Mouse (Mus musculus) embryonic facial prominence, embryonic 14.5 days (tissue): ENCODE results near the gene Pnma1. TPM values are rescaled to one million over a fixed set of nuclear protein-coding genes. Genes with fewer than 3 reads are reported as not detected.

ENCODE experiments used
- ATAC-seq: fragments of 200-750 bp; cut with Nextera tagmentation; 2 replicates; pipeline ENCODE4 v1.8.0; 2017; ENCODE audit warnings: low read depth, moderate number of reproducible peaks, moderate TSS enrichment
- DNase-seq: peaks from one replicate; pipeline ENCODE4 v3.0.0-alpha.2; 2015; ENCODE audit warnings: low spot score
- H3K27ac ChIP-seq: fragments of 300-500 bp; sonication (generic); replicated peaks from 2 replicates; pipeline ENCODE4 v1.5.1; 2014; ENCODE audit warnings: low read depth, mild to moderate bottlenecking, low read length, moderate library complexity
- H3K27me3 ChIP-seq: fragments of 300-500 bp; sonication (generic); replicated peaks from 2 replicates; pipeline ENCODE4 v1.6.1; 2014; ENCODE audit warnings: low read length; ENCODE audit not compliant: control insufficient read depth, insufficient read depth
- H3K36me3 ChIP-seq: fragments of 300-500 bp; sonication (generic); 2 replicates; pipeline ENCODE4 v1.6.1; 2014; ENCODE audit warnings: low read length, mixed read lengths; ENCODE audit not compliant: control insufficient read depth, insufficient read depth
- H3K4me1 ChIP-seq: fragments of 300-500 bp; sonication (generic); 2 replicates; pipeline ENCODE4 v1.6.1; 2014; ENCODE audit warnings: antibody characterized with exemption, low read length; ENCODE audit not compliant: control insufficient read depth, insufficient read depth
- H3K4me2 ChIP-seq: fragments of 300-500 bp; sonication (generic); 2 replicates; pipeline ENCODE4 v1.6.1; 2014; ENCODE audit warnings: low read depth, mild to moderate bottlenecking, low read length, moderate library complexity, mixed read lengths
- H3K4me3 ChIP-seq: fragments of 300-500 bp; sonication (generic); 2 replicates; pipeline ENCODE4 v1.5.1; 2014; ENCODE audit warnings: low read depth, mild to moderate bottlenecking, low read length
- H3K9ac ChIP-seq: fragments of 300-500 bp; sonication (generic); 2 replicates; pipeline ENCODE4 v1.6.1; 2014; ENCODE audit warnings: low read depth, mild to moderate bottlenecking, low read length, moderate library complexity, mixed read lengths
- H3K9me3 ChIP-seq: fragments of 300-500 bp; sonication (generic); 2 replicates; pipeline ENCODE4 v1.6.1; 2016; ENCODE audit warnings: low read length; ENCODE audit not compliant: control insufficient read depth
- WGBS: fragments of 180-500 bp; shearing (Covaris S2); extraction: QIAGEN DNeasy Blood & Tissue Kit; methylation state at CpG from one replicate; pipeline ENCODE4 v1.1.7; 2014; 5-methylcytosine and 5-hydroxymethylcytosine counted together
- polyA plus RNA-seq: library from polyadenylated mRNA; unstranded; fragments of >200 nt; fragmentation: Nextera tagmentation; extraction: Ambion mirVana; gene quantifications from 2 replicates; pipeline ENCODE4 v1.2.1, GENCODE M21; 2014

The Pnma1 gene
- polyA plus RNA-seq, result 1.4 TPM in 2 replicates

GRCm38 (mm10) chr12:84147954-84148621 is at the start of gene Pnma1:
Gene Pnma1, minus strand, starts transcription at chr12:84148489.
- WGBS, result 1% methylated on average over 44 of the region's 50 CpGs
- ATAC-seq, result peak; percentile 91

GRCm38 (mm10) chr12:84195195-84195594 is 46.9 kb upstream of the Pnma1 start:
- 32% methylated on average over 6 of the region's 6 CpGs for WGBS
- Histone ChIP-seq H3K27ac (no peak overlapping the region), H3K9me3 (no peaks in the 10 kb centered on the region), H3K4me1 (peaks cover 41% of the 10 kb centered on the region), H3K4me2 (no peak overlapping the region), H3K9ac (no peak overlapping the region), H3K4me3 (no peak overlapping the region), H3K27me3 (no peaks in the 10 kb centered on the region), H3K36me3 (no peaks in the 10 kb centered on the region)
- DNase-seq (no peak), ATAC-seq (no peak)

More at GRCm38 (mm10) chr12:84147954-84148621, at the start of gene Pnma1:
- Histone ChIP-seq H3K4me3 (peak within 1 kb of the TSS; percentile 50), H3K4me2 (peak within 1 kb of the TSS; percentile 93), H3K27ac (no peak within 1 kb of the TSS), H3K36me3 (peaks cover 19% of the 10 kb centered on the region), H3K27me3 (no peaks in the 10 kb centered on the region), H3K9ac (peak within 1 kb of the TSS; percentile 69), H3K9me3 (no peaks in the 10 kb centered on the region), H3K4me1 (no peaks in the 10 kb centered on the region)
- DNase-seq, result peak; percentile 93

- DNase-seq, result no peak
- whole genome bisulfite sequencing, result 4% methylated on average over 13 of the region's 13 CpGs
- peak overlapping the region; percentile 92 for H3K9ac ChIP-seq
Observed at GRCm38 (mm10) chr12:84194400-84195109, 46.3 kb upstream of the Pnma1 start.

DNA sequence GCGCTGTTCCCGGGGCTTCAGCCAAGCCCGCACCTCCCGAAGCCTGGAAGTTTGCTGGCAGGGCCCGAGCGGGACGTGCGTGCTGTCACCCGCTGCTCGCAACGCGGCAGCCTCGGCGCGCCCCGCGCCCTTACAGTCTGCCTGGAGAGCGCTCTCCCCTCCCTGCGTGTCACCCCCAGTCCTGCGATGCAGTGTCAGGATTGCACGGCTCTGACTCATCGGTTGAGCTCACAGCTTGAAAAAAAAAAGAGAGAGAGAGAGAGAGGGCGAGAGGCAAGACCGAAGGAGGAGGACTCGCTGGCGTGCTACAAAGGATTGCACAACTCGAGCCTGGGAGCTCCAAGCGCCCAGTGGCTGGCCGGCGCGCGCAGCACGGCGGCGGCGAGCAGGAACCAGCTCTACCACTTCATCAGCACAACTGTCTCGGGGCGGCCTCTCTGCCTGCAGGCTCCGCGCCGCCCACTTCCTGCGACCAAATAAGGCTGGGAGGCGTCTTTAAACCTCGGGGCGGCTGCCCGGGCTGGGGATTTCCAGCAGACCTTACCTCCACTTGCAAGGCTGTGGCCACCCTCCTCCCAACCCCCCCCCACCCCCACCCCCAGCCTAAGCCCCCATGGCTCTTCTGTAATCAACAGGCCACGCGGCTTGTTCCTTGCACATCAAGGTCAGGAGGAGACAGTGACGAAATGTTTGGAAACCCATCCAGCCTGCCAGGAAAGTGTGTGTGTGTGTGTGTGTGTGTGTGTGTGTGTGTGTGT is 45.5 kb upstream of the Pnma1 start:
- peak overlapping the region; percentile 98 for H3K27ac ChIP-seq
- peak overlapping the region; percentile 79 for H3K4me3 ChIP-seq
- no peaks in the 10 kb centered on the region for H3K36me3 ChIP-seq
- peaks cover 54% of the 10 kb centered on the region for H3K4me1 ChIP-seq
- DNase-seq (peak; percentile 97), ATAC-seq (peak; percentile 91)
- H3K27me3 ChIP-seq, result no peaks in the 10 kb centered on the region
- no peaks in the 10 kb centered on the region for H3K9me3 ChIP-seq
- peak overlapping the region; percentile 97 for H3K4me2 ChIP-seq
- H3K9ac ChIP-seq, result peak overlapping the region; percentile 92
- WGBS, result under 1% methylated on average over 27 of the region's 49 CpGs

More at GRCm38 (mm10) chr12:84194400-84195109, 46.3 kb upstream of the Pnma1 start:
- Histone ChIP-seq H3K4me2 (peak overlapping the region; percentile 97), H3K27ac (peak overlapping the region; percentile 98), H3K4me3 (peak overlapping the region; percentile 79), H3K36me3 (no peaks in the 10 kb centered on the region), H3K4me1 (peaks cover 47% of the 10 kb centered on the region), H3K9me3 (no peaks in the 10 kb centered on the region), H3K27me3 (no peaks in the 10 kb centered on the region)
- ATAC-seq, result no peak

GRCm38 (mm10) chr12:84192741-84193641 is 44.7 kb upstream of the Pnma1 start:
- Histone ChIP-seq H3K9me3 (no peaks in the 10 kb centered on the region), H3K9ac (peak overlapping the region; percentile 92), H3K4me1 (peaks cover 62% of the 10 kb centered on the region), H3K27me3 (no peaks in the 10 kb centered on the region), H3K4me3 (peak overlapping the region; percentile 79), H3K27ac (peak overlapping the region; percentile 98), H3K36me3 (no peaks in the 10 kb centered on the region), H3K4me2 (peak overlapping the region; percentile 97)
- WGBS, result 1% methylated on average over 44 of the region's 102 CpGs
- ATAC-seq (peak; percentile 31), DNase-seq (peak; percentile 80)

GRCm38 (mm10) chr12:84192280-84192679 is 44.0 kb upstream of the Pnma1 start:
- 5% methylated on average over 13 of the region's 13 CpGs for WGBS

GRCm38 (mm10) chr12:84191770-84192169 is 43.5 kb upstream of the Pnma1 start:
- Histone ChIP-seq H3K27me3 (no peaks in the 10 kb centered on the region), H3K9ac (peak overlapping the region; percentile 92; the same call in 1 of the 2 replicates), H3K4me1 (peaks cover 75% of the 10 kb centered on the region), H3K4me2 (peak overlapping the region; percentile 97), H3K4me3 (peak overlapping the region; percentile 79), H3K27ac (no peak overlapping the region), H3K9me3 (no peaks in the 10 kb centered on the region), H3K36me3 (no peaks in the 10 kb centered on the region)
- no peak for DNase-seq
- 18% methylated on average over 5 of the region's 5 CpGs for WGBS
- ATAC-seq, result no peak

More at GRCm38 (mm10) chr12:84192280-84192679, 44.0 kb upstream of the Pnma1 start:
- Histone ChIP-seq H3K27ac (peak overlapping the region; percentile 98), H3K9me3 (no peaks in the 10 kb centered on the region), H3K4me2 (peak overlapping the region; percentile 97), H3K36me3 (no peaks in the 10 kb centered on the region), H3K4me3 (peak overlapping the region; percentile 79), H3K4me1 (peaks cover 70% of the 10 kb centered on the region), H3K27me3 (no peaks in the 10 kb centered on the region), H3K9ac (peak overlapping the region; percentile 92)
- no peak for ATAC-seq
- no peak for DNase-seq
